Mouse (Mus musculus) erythroblast, embryonic 14.5 days (primary cell): ENCODE data around the gene Cfap43. TPM values are rescaled to one million over a fixed set of nuclear protein-coding genes. Genes with fewer than 3 reads are reported as not detected.

Source experiments
- H3K27me3 ChIP-seq: 2 replicates; pipeline ENCODE4 v1.6.1; 2012; ENCODE audit warnings: inconsistent platforms; ENCODE audit not compliant: control insufficient read depth
- H3K36me3 ChIP-seq: 2 replicates; pipeline ENCODE4 v1.6.1; 2012; ENCODE audit warnings: mild to moderate bottlenecking, inconsistent platforms; ENCODE audit not compliant: control insufficient read depth
- H3K4me1 ChIP-seq: 2 replicates; pipeline ENCODE4 v1.6.1; 2012; ENCODE audit warnings: inconsistent platforms; ENCODE audit not compliant: control insufficient read depth
- H3K4me3 ChIP-seq: replicated peaks from 2 replicates; pipeline ENCODE3; 2012; ENCODE audit warnings: moderate library complexity, mild to moderate bottlenecking, inconsistent platforms
- H3K9me3 ChIP-seq: 2 replicates; pipeline ENCODE4 v1.6.1; 2012; ENCODE audit warnings: low read length, inconsistent platforms, mixed read lengths; ENCODE audit not compliant: control insufficient read depth
- GATA1 ChIP-seq: IDR thresholded peaks from 2 replicates; pipeline ENCODE4 v1.6.1; 2012; ENCODE audit warnings: low read length, inconsistent platforms, mixed read lengths
- TAL1 ChIP-seq: IDR thresholded peaks from 3 replicates; pipeline ENCODE4 v1.6.1; 2012; ENCODE audit warnings: low read length, inconsistent platforms, mixed read lengths
- polyA plus RNA-seq: library from polyadenylated mRNA; stranded (reverse); fragments of >175 nt; gene quantifications from 2 replicates; pipeline ENCODE4 v1.2.3, GENCODE M21; 2012

The Cfap43 gene
- polyA plus RNA-seq, 1 experiment = not detected

DNA sequence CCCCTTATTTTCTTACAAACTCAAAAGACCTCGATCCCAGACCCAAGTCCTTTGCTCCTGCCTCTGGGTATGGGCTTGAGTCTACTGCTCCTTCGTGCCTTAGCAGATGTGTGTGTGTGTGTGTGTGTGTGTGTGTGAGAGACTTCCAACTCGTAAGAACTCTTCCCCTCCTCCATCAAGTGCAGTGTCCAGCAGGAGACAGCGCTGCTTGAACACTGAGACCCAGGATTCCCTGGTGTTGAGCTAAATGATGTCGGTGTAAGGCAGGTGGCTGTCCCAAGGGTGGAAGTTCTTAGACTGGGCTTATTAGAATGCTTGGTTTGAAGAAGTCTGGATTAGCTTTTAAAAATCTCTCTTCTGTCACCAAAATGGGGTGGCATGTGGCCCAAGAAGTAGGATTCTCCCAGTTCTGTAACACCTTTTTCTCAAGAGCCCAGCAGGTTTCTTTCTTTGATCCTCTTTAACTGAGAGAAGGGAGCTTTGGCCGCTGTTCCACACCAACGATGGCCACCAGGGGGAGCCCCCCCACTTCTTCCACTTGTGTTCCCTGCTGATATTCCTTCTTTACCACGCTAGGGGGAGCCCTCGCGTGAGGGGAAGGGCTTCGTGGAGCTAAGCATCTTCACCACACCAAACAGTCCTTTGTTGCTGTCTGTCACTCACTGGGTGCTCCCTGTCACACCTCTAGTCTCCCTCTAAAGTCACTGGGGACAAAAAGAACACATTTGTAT lies 36.8 kb downstream of the Cfap43 start:
- Histone ChIP-seq H3K27me3 (no peaks in the 10 kb centered on the region), H3K4me1 (no peaks in the 10 kb centered on the region), H3K9me3 (no peaks in the 10 kb centered on the region), H3K36me3 (no peaks in the 10 kb centered on the region), H3K4me3 (no peak overlapping the region)
- no peak for TF ChIP-seq TAL1

DNA sequence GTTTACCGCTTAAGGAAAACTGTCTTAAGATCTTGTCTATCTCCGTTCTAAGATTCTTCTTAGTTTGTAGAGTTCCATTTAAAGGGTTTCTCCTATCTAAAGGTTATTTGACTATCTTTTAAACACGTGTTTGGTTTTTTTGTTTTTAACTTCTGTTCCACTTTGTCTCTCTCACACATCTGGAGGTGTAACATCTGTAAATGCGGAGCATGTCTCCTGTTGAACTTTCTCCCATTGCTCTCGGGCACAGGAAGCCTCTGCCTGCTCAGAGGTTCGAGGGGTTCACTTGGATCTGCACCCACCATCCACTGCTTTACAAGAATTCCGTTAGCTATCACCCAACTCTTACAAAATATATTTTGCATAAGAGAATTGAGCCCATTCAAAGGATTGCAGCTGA lies 37.5 kb downstream of the Cfap43 start:
- Histone ChIP-seq H3K9me3 (no peaks in the 10 kb centered on the region), H3K4me3 (no peak overlapping the region), H3K27me3 (peaks cover under 1% of the 10 kb centered on the region; the same call in 1 of the 2 replicates), H3K36me3 (no peaks in the 10 kb centered on the region), H3K4me1 (no peaks in the 10 kb centered on the region)
- TF ChIP-seq GATA1 = no peak
- TF ChIP-seq TAL1 = no peak

- H3K27me3 ChIP-seq = peaks cover 12% of the 10 kb centered on the region
- H3K4me3 ChIP-seq = no peak overlapping the region
- no peaks in the 10 kb centered on the region for H3K4me1 ChIP-seq
- TF ChIP-seq GATA1 = no peak
- no peaks in the 10 kb centered on the region for H3K36me3 ChIP-seq
- no peaks in the 10 kb centered on the region for H3K9me3 ChIP-seq
Observed at GRCm38 (mm10) chr19:47876252-47876651, 42.8 kb downstream of the Cfap43 start.

DNA sequence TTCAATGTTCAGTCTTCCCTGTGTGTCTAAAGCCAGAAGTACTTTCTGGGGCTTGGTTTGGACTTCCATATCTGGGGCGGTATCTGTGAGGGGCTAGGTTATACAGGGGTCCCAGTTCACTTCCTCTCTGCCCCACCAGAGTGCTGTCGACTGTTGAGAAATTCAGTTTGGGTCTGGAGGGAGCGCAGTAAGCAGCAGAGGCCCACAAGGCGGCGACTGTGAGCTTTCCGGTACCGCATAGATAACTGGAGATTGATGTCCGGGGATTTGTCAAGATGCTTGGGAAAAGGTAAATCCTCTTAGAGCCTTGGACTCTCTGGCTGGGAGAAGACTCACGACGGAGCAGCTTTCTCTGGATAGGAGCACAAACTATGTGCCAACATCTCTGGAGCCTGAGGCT lies 47.6 kb downstream of the Cfap43 start:
- Histone ChIP-seq H3K4me1 (no peaks in the 10 kb centered on the region), H3K27me3 (peaks cover 20% of the 10 kb centered on the region), H3K4me3 (no peak overlapping the region), H3K36me3 (no peaks in the 10 kb centered on the region), H3K9me3 (no peaks in the 10 kb centered on the region)
- TF ChIP-seq GATA1 (no peak), TAL1 (no peak)

GRCm38 (mm10) chr19:47870102-47870666 lies 48.9 kb downstream of the Cfap43 start:
- no peak for TF ChIP-seq GATA1
- no peak for TF ChIP-seq TAL1
- H3K4me1 ChIP-seq = peaks cover 8% of the 10 kb centered on the region
- H3K9me3 ChIP-seq = no peaks in the 10 kb centered on the region
- no peaks in the 10 kb centered on the region for H3K36me3 ChIP-seq
- peaks cover 15% of the 10 kb centered on the region for H3K27me3 ChIP-seq
- no peak overlapping the region for H3K4me3 ChIP-seq

- Histone ChIP-seq H3K4me3 (no peak overlapping the region), H3K4me1 (peaks cover 15% of the 10 kb centered on the region), H3K27me3 (peaks cover 15% of the 10 kb centered on the region), H3K36me3 (no peaks in the 10 kb centered on the region), H3K9me3 (no peaks in the 10 kb centered on the region)
- TF ChIP-seq TAL1 = no peak
- no peak for TF ChIP-seq GATA1
Observed at GRCm38 (mm10) chr19:47869516-47869915, 49.6 kb downstream of the Cfap43 start.

DNA sequence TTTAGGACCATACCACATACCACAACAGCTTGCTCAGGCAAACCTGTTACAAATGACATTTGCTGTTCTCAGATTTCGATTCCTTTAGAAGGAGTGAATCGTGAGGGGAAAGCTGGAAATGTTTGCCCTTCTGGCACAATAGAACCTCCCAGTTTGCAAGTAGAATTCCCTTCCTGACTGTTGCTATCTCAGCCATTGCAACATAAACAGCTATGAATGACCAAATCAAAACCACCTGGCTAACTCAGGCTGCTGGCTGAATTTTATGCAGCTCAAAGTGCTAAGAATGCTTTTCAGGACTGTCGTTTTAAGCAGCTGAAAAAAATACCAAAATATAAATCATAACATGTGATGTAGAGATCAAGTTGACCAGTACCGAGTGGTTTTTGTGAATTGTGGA lies 50.1 kb downstream of the Cfap43 start:
- no peak for TF ChIP-seq TAL1
- no peak for TF ChIP-seq GATA1

DNA sequence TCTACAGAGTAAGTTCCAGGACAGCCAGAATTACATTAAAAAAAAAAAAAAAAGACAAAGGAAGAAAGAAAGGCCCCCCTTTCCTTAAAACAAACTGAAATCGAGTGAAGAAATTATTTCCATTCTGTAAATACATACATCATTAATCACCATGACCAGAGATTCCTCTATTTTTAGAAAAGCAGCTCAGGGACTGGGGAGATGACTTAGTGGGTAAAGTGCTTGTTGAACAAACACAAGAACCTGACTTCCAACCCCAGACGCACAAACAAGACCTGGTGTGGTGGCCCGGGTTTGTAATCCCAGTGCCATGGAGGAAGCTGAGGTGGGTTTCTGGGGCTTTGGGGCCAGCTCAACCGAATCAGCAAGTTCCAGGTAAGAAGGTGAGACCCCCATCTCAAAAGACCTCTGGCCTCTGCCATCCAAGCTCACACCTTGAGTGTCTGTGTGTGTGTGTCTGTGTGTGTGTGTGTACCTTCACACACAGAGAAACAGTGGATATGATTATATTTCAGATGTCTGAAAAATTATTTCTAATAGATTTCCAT lies 51.4 kb downstream of the Cfap43 start:
- Histone ChIP-seq H3K4me3 (no peak overlapping the region), H3K27me3 (peaks cover 13% of the 10 kb centered on the region), H3K4me1 (peaks cover 15% of the 10 kb centered on the region), H3K9me3 (no peaks in the 10 kb centered on the region), H3K36me3 (0 out of 2 replicates have a peak, but pooled peaks cover 2% of the 10 kb centered on the region)
- TF ChIP-seq TAL1 (no peak), GATA1 (no peak)

More for the DNA sequence above, 50.1 kb downstream of the Cfap43 start:
- Histone ChIP-seq H3K4me3 (no peak overlapping the region), H3K27me3 (peaks cover 13% of the 10 kb centered on the region), H3K4me1 (peaks cover 15% of the 10 kb centered on the region), H3K36me3 (0 out of 2 replicates have a peak, but pooled peaks cover 2% of the 10 kb centered on the region), H3K9me3 (no peaks in the 10 kb centered on the region)

DNA sequence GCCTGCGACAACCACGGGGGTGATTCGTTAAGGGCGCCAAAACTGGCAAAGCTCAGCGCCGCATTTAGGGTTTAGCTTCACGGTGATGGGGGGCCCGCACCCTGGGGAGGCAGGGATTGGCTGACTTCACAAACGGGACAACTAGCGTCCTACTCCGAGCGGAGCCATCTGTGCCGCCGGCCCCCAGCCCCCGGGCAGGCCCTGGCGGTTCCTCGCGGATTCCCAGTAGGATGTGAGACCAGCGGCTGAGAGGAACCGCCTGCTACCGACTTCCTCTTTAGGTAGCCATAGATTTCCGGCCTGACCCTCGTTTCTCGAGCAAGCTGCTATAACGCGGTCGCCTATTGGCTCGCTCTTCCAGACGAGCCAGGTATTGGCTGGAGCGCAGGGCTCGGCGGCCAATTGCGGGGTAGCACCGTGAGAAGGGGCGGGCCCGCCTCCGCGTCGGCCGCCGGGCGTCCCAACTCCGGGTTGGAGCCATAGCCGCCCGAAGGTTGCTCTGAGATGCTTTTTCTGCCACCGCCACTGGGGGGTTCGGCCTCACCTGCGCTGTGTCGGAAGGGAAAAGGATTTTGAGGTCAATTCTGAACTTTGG lies 53.6 kb downstream of the Cfap43 start, which contains the start of gene Gsto2:
Gene Gsto2, plus strand, starts transcription at position 182 of the 595 bp plus-strand sequence.
- Histone ChIP-seq H3K4me1 (peaks cover 15% of the 10 kb centered on the region), H3K4me3 (peak within 1 kb of the TSS; percentile 83), H3K27me3 (peaks cover 9% of the 10 kb centered on the region), H3K36me3 (peaks cover 2% of the 10 kb centered on the region; the same call in 1 of the 2 replicates), H3K9me3 (no peaks in the 10 kb centered on the region)
- TF ChIP-seq TAL1 (no peak), GATA1 (no peak)
